Mouse (Mus musculus): ENCODE measurements around the gene Ulk4.

GRCm38 (mm10) chr9:121005961-121006360, 271.0 kb downstream of the Ulk4 start:
- TF ChIP-seq CTCF (IDR thresholded peaks at IDR 0.05; ENCODE audit: borderline replicate concordance, extremely low read depth, insufficient read depth, insufficient read length) (no peak), POLR2A (IDR thresholded peaks at IDR 0.05; ENCODE audit: borderline replicate concordance, extremely low read depth, insufficient read depth, insufficient read length, poor library complexity, severe bottlenecking) (no peak)
